Mouse (Mus musculus) intestine, postnatal 0 days (tissue): Measurements from ENCODE around the gene Mtx1. TPM values are rescaled to one million over a fixed set of nuclear protein-coding genes. Genes with fewer than 3 reads are reported as not detected.

Experiments
- ATAC-seq: fragments of 200-750 bp; cut with Nextera tagmentation; 2 replicates; pipeline ENCODE4 v1.8.0; 2017; ENCODE audit warnings: mild to moderate bottlenecking, moderate TSS enrichment, moderate library complexity
- H3K27ac ChIP-seq: fragments of 300-500 bp; sonication (generic); 2 replicates; pipeline ENCODE4 v1.5.1; 2014; ENCODE audit warnings: mild to moderate bottlenecking, low read depth, low read length, moderate library complexity
- H3K27me3 ChIP-seq: fragments of 300-500 bp; sonication (generic); replicated peaks from 2 replicates; pipeline ENCODE4 v1.6.1; 2014; ENCODE audit warnings: low read length, mixed read lengths; ENCODE audit not compliant: control insufficient read depth, insufficient read depth
- H3K36me3 ChIP-seq: fragments of 300-500 bp; sonication (generic); 2 replicates; pipeline ENCODE4 v1.6.1; 2014; ENCODE audit warnings: mild to moderate bottlenecking, moderate library complexity; ENCODE audit not compliant: control insufficient read depth, insufficient read depth
- H3K4me1 ChIP-seq: fragments of 300-500 bp; sonication (generic); replicated peaks from 2 replicates; pipeline ENCODE4 v1.6.1; 2014; ENCODE audit warnings: antibody characterized with exemption, low read length, mixed read lengths; ENCODE audit not compliant: control insufficient read depth, insufficient read depth
- H3K4me2 ChIP-seq: fragments of 300-500 bp; sonication (generic); replicated peaks from 2 replicates; pipeline ENCODE4 v1.6.1; 2014; ENCODE audit warnings: low read depth, mild to moderate bottlenecking, moderate library complexity
- H3K4me3 ChIP-seq: fragments of 300-500 bp; sonication (generic); 2 replicates; pipeline ENCODE4 v1.5.1; 2014; ENCODE audit warnings: low read depth, low read length
- H3K9ac ChIP-seq: fragments of 300-500 bp; sonication (generic); 2 replicates; pipeline ENCODE4 v1.6.1; 2014; ENCODE audit warnings: mild to moderate bottlenecking, low read depth, low read length
- H3K9me3 ChIP-seq: fragments of 300-500 bp; sonication (generic); 2 replicates; pipeline ENCODE4 v1.6.1; 2016; ENCODE audit warnings: mixed run types; ENCODE audit not compliant: control insufficient read depth
- CTCF ChIP-seq: sonication (generic); IDR thresholded peaks from 2 replicates; pipeline ENCODE4 v1.5.1; 2016; ENCODE audit warnings: low read depth, mild to moderate bottlenecking, control low read depth, antibody characterized with exemption, moderate library complexity
- WGBS: fragments of 180-500 bp; shearing (Covaris S2); extraction: QIAGEN DNeasy Blood & Tissue Kit; methylation state at CpG from one replicate; pipeline ENCODE4 v1.1.7; 2014; 5-methylcytosine and 5-hydroxymethylcytosine counted together
- polyA plus RNA-seq: library from polyadenylated mRNA; unstranded; fragments of >200 nt; fragmentation: Nextera tagmentation; extraction: Ambion mirVana; gene quantifications from 2 replicates; pipeline ENCODE4 v1.2.1, GENCODE M21; 2015

The Mtx1 gene
- polyA plus RNA-seq, 1 experiment from 2014 or later = 145 TPM

GRCm38 (mm10) chr3:89181749-89182500, 45.0 kb downstream of the Mtx1 start:
- Histone ChIP-seq H3K9ac (no peak overlapping the region), H3K4me3 (no peak overlapping the region), H3K9me3 (no peaks in the 10 kb centered on the region), H3K4me1 (0 out of 2 replicates have a peak, but pooled peaks cover 7% of the 10 kb centered on the region), H3K36me3 (peaks cover 28% of the 10 kb centered on the region), H3K4me2 (no peak overlapping the region), H3K27me3 (no peaks in the 10 kb centered on the region), H3K27ac (no peak overlapping the region)
- no peak for ATAC-seq
- WGBS = 93% methylated on average over 27 of the region's 27 CpGs
- no peak for TF ChIP-seq CTCF

- Histone ChIP-seq H3K27ac (no peak overlapping the region), H3K27me3 (no peaks in the 10 kb centered on the region), H3K36me3 (peaks cover 54% of the 10 kb centered on the region), H3K9ac (no peak overlapping the region), H3K4me1 (0 out of 2 replicates have a peak, but pooled peaks cover 7% of the 10 kb centered on the region), H3K4me2 (0 out of 2 replicates have a peak overlapping the region, but pooled peaks have one; percentile 88), H3K9me3 (no peaks in the 10 kb centered on the region), H3K4me3 (no peak overlapping the region)
- no peak for ATAC-seq
- TF ChIP-seq CTCF = no peak
- WGBS = 83% methylated on average over 11 of the region's 11 CpGs
Measured at GRCm38 (mm10) chr3:89179056-89179455, 47.8 kb downstream of the Mtx1 start.

DNA sequence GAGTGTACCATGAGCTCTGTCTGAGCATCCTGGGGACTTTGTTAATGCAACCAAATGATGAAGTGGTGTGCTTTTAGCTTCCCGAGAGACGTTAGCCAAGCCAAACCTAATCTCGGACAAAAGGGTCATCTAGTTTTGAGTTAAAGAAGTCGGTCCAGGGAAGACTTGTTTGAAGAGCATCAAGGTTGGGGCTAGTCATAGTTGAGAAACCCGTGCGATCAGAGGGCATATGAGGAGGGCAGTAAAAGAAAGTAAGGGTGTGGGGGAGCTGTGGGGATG, 48.8 kb downstream of the Mtx1 start:
- Histone ChIP-seq H3K27ac (peak overlapping the region; percentile 80; the same call in 1 of the 2 replicates), H3K4me2 (peak overlapping the region; percentile 88), H3K9ac (peak overlapping the region; percentile 70), H3K9me3 (no peaks in the 10 kb centered on the region), H3K36me3 (peaks cover 64% of the 10 kb centered on the region), H3K27me3 (no peaks in the 10 kb centered on the region), H3K4me1 (0 out of 2 replicates have a peak, but pooled peaks cover 7% of the 10 kb centered on the region), H3K4me3 (peak overlapping the region; percentile 84)
- TF ChIP-seq CTCF = no peak
- WGBS = 0% methylated on average over 6 of the region's 6 CpGs
- ATAC-seq = no peak

GRCm38 (mm10) chr3:89177242-89178106, 49.4 kb downstream of the Mtx1 start, which contains the start of gene Scamp3:
Gene Scamp3 (plus strand): TSS chr3:89177473.
- TF ChIP-seq CTCF = no peak
- H3K27me3 ChIP-seq = no peaks in the 10 kb centered on the region
- H3K36me3 ChIP-seq = peaks cover 68% of the 10 kb centered on the region
- H3K4me1 ChIP-seq = 0 out of 2 replicates have a peak, but pooled peaks cover 7% of the 10 kb centered on the region
- H3K27ac ChIP-seq = peak within 1 kb of the TSS; percentile 80
- peak within 1 kb of the TSS; percentile 88 for H3K4me2 ChIP-seq
- peak within 1 kb of the TSS; percentile 84 for H3K4me3 ChIP-seq
- WGBS = under 1% methylated on average over 43 of the region's 43 CpGs
- H3K9me3 ChIP-seq = no peaks in the 10 kb centered on the region
- peak within 1 kb of the TSS; percentile 70 for H3K9ac ChIP-seq
- peak; percentile 95 for ATAC-seq

DNA sequence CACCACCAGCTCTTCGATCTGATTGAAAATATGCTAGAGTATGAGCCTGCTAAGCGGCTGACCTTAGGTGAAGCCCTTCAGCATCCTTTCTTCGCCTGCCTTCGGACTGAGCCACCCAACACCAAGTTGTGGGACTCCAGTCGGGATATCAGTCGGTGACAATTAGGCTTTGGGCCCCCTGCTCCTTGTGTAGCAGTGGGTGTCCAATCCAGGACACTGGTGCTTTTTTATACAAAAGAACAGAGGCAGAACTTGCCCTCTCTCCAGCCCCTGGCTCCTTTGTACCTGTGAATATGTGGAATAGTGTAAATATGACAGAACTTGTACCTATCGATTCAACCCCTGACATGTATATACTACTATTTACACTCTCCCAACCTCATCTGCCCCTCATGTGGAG, 50.5 kb downstream of the Mtx1 start:
- H3K9ac ChIP-seq = no peak overlapping the region
- H3K4me2 ChIP-seq = no peak overlapping the region
- no peak for ATAC-seq
- no peak overlapping the region for H3K27ac ChIP-seq
- 0 out of 2 replicates have a peak, but pooled peaks cover 7% of the 10 kb centered on the region for H3K4me1 ChIP-seq
- H3K4me3 ChIP-seq = no peak overlapping the region
- no peaks in the 10 kb centered on the region for H3K27me3 ChIP-seq
- H3K36me3 ChIP-seq = peaks cover 68% of the 10 kb centered on the region
- no peak for TF ChIP-seq CTCF
- no peaks in the 10 kb centered on the region for H3K9me3 ChIP-seq
- 84% methylated on average over 7 of the region's 7 CpGs for WGBS

DNA sequence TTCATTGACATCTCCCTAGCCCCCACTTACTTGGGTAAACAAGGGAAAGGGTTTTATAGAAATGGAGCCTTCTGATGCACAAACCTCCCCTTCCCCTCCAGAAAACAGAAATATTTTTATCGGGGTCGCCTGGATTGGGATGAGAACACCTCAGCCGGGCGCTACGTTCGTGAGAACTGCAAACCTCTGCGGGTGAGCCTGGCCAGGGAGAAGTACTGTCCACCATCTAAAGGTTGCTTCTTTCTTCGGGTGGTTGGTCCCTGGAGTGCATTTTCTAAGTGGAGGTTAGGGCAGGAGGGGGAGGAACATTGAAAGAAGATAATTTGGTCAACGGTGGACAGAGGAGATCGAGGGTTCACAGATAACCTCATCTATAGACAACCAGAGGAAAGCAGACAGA, 51.3 kb downstream of the Mtx1 start:
- Histone ChIP-seq H3K27me3 (no peaks in the 10 kb centered on the region), H3K4me1 (0 out of 2 replicates have a peak, but pooled peaks cover 7% of the 10 kb centered on the region), H3K4me3 (no peak overlapping the region), H3K27ac (no peak overlapping the region), H3K9ac (no peak overlapping the region), H3K9me3 (no peaks in the 10 kb centered on the region), H3K4me2 (no peak overlapping the region), H3K36me3 (peaks cover 69% of the 10 kb centered on the region)
- no peak for ATAC-seq
- 91% methylated on average over 10 of the region's 10 CpGs for WGBS
- no peak for TF ChIP-seq CTCF
